Comparison of ENCODE assay signal across 10 mouse cellular contexts in the genomic region with DNA sequence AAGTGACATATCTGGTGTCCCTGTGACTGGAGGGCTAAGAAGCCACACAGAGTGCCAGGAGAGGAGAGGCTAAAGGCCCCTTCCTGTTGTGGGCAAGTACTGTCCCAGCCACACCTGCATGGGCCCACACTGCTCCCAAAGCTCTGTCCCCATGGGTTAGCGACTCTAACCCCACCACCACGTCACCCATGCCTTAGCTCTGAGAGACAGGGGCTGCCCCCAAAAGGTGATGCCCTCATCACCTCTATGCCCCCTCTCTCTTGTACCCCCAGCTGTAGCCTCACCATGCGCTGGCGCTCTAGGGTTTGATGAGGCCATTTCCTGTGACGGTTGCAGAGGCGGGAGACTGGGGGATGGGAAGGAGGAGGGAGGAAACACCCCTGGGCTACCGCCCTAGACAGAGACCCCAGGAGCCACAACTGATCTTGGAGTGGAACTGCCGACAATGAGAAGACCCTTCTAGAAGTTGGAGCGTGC. TPM values are rescaled to one million over a fixed set of nuclear protein-coding genes. Genes with fewer than 3 reads are reported as not detected.
A peak's percentile ranks its signal among the peaks of the same experiment; 100 is the strongest.
DNase-seq lines count a peak whose midpoint lies in the region; ATAC-seq and TF ChIP-seq lines count a peak whose summit lies in the region.
"Had no signal": no experiment of that assay in that cellular context is flagged by ENCODE, and none has a peak within 500 bp of the region (broad histone marks: within the 10 kb centered on the region; RNA-seq: fewer than 3 reads in every experiment).

No protein-coding gene starts in this region.

- peak; percentile 21 to 33 for ATAC-seq in hematopoietic stem cell, adult 5-6 weeks (replicated peaks in 1 of 2; ENCODE audit: insufficient read depth in 1 of 2, low FRiP score in 2 of 2, low TSS enrichment in 1 of 2, low read depth in 1 of 2, poor library complexity in 2 of 2, severe bottlenecking in 2 of 2)

- H3K27ac ChIP-seq in gastrocnemius, adult 2 months: no peak overlapping the region; the same call in 1 of the 2 replicates
- H3K27ac ChIP-seq: heart, adult 2 months; midbrain, embryonic 12.5 days had no signal

- peak overlapping the region; percentile 28 for H3K4me3 ChIP-seq in gastrocnemius, adult 2 months
- H3K4me3 ChIP-seq: heart, adult 2 months; midbrain, embryonic 12.5 days had no signal

- no peak for TF ChIP-seq CTCF in gastrocnemius, adult 2 months (IDR thresholded peaks at IDR 0.05)

- intact Hi-C loops in gastrocnemius, adult 2 months (cut with DNase I): no loop called here
- intact Hi-C loops in gastrocnemius, postnatal 14 days (cut with DNase I; ENCODE audit: low total_unique reads): no loop called here

- DNase-seq in gastrocnemius, adult 2 months: peak; percentile 14
- no peak for DNase-seq in gastrocnemius, postnatal 14 days
- peak; percentile 80 for DNase-seq in CD4-positive helper T cell, adult 2 months (ENCODE audit: low read depth, low spot score)
- DNase-seq in naive thymus-derived CD4-positive, alpha-beta T cell, adult 2 months (ENCODE audit: low read depth): peak; percentile 72
- DNase-seq in frontal cortex, postnatal 10 days (ENCODE audit: low spot score in 2 of 2): no peak
- DNase-seq in right cerebral cortex, adult 18-20 months: no peak
- DNase-seq in layer of hippocampus, postnatal 10 days (ENCODE audit: low spot score in 2 of 2): no peak

RNA-seq across cellular contexts. Expression of a gene that starts 0.4 kb away (rescaled TPM):
- under 1 TPM in 1 of 2 experiments, not detected in 1; 0.17 TPM for total RNA-seq in gastrocnemius, adult 2 months (2021)
- under 1 TPM; 0.18 to 0.41 TPM for total RNA-seq in gastrocnemius, postnatal 14 days (2021)
- 78.6 and 80.0 TPM in 2 replicates for total RNA-seq in hematopoietic stem cell, adult 5-6 weeks (2017)
- total RNA-seq in layer of hippocampus, postnatal 10 days (2021): under 1 TPM; 0.11 to 0.14 TPM

RNA-seq across cellular contexts. Expression of a gene that starts 13.7 kb away (rescaled TPM):
- total RNA-seq in gastrocnemius, adult 2 months (2021): 10 to 100 TPM; 16.5 to 17.8 TPM
- total RNA-seq in gastrocnemius, postnatal 14 days (2021): 10 to 100 TPM; 25.1 to 26.8 TPM
- 22.3 and 24.4 TPM in 2 replicates for total RNA-seq in hematopoietic stem cell, adult 5-6 weeks (2017)
- total RNA-seq in layer of hippocampus, postnatal 10 days (2021): 100 to 1,000 TPM; 393 to 420 TPM

RNA-seq across cellular contexts. Expression of a gene that starts 27.9 kb away (rescaled TPM):
- under 1 TPM; 0.08 to 0.86 TPM for total RNA-seq in gastrocnemius, adult 2 months (2021)
- total RNA-seq in gastrocnemius, postnatal 14 days (2021): 1 to 10 TPM in 1 of 2 experiments, under 1 TPM in 1; 0.88 to 1.1 TPM
- total RNA-seq in hematopoietic stem cell, adult 5-6 weeks (2017): not detected in 2 replicates
- 1 to 10 TPM; 1.4 to 1.8 TPM for total RNA-seq in layer of hippocampus, postnatal 10 days (2021)

RNA-seq across cellular contexts. Expression of a gene that starts 34.5 kb away (rescaled TPM):
- under 1 TPM; 0.38 to 0.56 TPM for total RNA-seq in gastrocnemius, adult 2 months (2021)
- 1 to 10 TPM in 1 of 2 experiments, under 1 TPM in 1; 0.78 to 2.5 TPM for total RNA-seq in gastrocnemius, postnatal 14 days (2021)
- total RNA-seq in hematopoietic stem cell, adult 5-6 weeks (2017): not detected in 2 replicates
- 100 to 1,000 TPM; 120 to 129 TPM for total RNA-seq in layer of hippocampus, postnatal 10 days (2021)

Comparison
In these comparisons a context has a peak if more than half of its experiments do, and no peak if none do; other contexts are left out.
1. DNase-seq: peak in gastrocnemius, adult 2 months (single experiment), CD4-positive helper T cell, adult 2 months (single experiment) and naive thymus-derived CD4-positive, alpha-beta T cell, adult 2 months (single experiment); none in gastrocnemius, postnatal 14 days (single experiment), frontal cortex, postnatal 10 days (0 of 2), right cerebral cortex, adult 18-20 months (single experiment) and layer of hippocampus, postnatal 10 days (0 of 2).
2. RNA of a gene that starts 0.4 kb away (total RNA-seq): 78.6 to 80.0 TPM in hematopoietic stem cell, adult 5-6 weeks; 0.18 to 0.41 TPM in gastrocnemius, postnatal 14 days, 0.17 TPM in gastrocnemius, adult 2 months and 0.11 to 0.14 TPM in layer of hippocampus, postnatal 10 days; every median in the first group is over 10 times any median in the second.
3. RNA of a gene that starts 13.7 kb away (total RNA-seq): 393 to 420 TPM in layer of hippocampus, postnatal 10 days; 25.1 to 26.8 TPM in gastrocnemius, postnatal 14 days, 22.3 to 24.4 TPM in hematopoietic stem cell, adult 5-6 weeks and 16.5 to 17.8 TPM in gastrocnemius, adult 2 months; every median in the first group is over 10 times any median in the second.